Mouse (Mus musculus): ENCODE measurements around the gene Tnni2.
"Not testable (repeated sequence)": the region's sequence is repeated elsewhere in the genome, so short reads cannot be mapped to it uniquely, and the experiment has no call there.

Tnni2 gene

GRCm38 (mm10) chr7:142441585-142441984 lies at the start of gene Tnni2:
TSS of gene Tnni2 (plus strand) at chr7:142441808.
- DNase-seq (ENCODE audit: low read depth), result no peak

- DNase-seq (ENCODE audit: low read depth), result peak; percentile 77
Measured at GRCm38 (mm10) chr7:142393191-142393590, 48.4 kb upstream of the Tnni2 start.

- no peak for DNase-seq (ENCODE audit: low read depth)
Measured at GRCm38 (mm10) chr7:142394261-142395190, 47.1 kb upstream of the Tnni2 start.

DNA sequence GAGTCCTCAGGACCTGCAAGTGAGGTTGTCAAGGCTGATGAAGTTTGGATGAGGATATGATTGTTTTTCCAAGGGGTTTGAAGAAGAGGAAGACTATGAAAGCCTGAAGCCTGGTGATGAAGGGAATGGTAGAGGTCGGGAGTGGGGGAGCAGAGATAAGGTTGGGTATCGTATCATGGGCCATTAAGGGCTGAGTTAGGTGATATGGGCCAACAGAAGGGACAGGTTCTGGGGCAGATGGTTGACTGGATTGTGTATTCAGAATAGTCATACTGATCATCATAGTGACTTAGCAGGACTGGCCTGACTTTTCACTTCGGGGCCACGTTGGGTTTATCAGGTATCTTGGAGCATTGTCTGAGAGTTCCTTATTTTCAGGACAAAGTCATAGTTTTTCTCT lies 46.1 kb upstream of the Tnni2 start:
- DNase-seq (ENCODE audit: low read depth), result no peak

GRCm38 (mm10) chr7:142396611-142397010 lies 45.0 kb upstream of the Tnni2 start:
- DNase-seq (ENCODE audit: low read depth), result no peak

DNA sequence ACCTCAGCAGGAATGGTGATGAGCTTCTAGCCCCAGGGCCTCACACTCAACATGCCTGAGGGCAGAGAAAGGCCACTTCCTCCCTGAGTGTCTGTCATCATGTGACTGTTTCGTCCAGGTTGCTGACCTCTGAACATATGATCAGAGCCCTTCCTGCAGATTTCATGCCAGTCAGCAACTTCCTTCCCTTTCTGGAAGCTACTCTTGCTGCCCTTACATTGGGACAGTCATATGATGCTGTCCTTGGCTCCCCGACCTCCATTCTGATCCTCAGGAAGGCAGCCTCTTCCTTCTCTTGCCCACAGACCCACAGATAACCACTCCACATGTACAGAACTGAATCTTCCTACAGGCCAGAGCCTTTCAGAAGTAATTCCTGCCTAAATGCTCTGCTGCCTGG lies 43.6 kb upstream of the Tnni2 start:
- no peak for DNase-seq (ENCODE audit: low read depth)

DNA sequence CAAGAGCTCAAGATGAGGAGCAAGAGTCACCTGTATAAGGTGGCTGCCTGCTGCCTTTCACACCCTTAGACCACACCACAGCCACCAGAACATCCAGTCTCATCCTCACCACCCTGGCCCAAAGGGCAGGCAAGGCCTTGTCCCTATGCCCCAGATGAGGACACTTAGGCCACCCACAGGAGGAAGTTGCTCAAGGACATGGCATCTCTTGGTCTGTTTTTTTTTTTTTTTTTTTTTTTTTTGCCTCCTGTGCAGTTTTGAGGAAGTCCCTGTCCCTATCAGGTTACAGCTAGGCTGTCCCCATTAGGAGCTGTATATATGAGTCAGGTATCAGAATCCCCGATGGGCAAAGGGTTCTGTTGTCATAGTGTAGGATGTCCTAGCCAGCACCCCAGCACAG lies 42.4 kb upstream of the Tnni2 start:
- DNase-seq (ENCODE audit: low read depth), result no peak

DNA sequence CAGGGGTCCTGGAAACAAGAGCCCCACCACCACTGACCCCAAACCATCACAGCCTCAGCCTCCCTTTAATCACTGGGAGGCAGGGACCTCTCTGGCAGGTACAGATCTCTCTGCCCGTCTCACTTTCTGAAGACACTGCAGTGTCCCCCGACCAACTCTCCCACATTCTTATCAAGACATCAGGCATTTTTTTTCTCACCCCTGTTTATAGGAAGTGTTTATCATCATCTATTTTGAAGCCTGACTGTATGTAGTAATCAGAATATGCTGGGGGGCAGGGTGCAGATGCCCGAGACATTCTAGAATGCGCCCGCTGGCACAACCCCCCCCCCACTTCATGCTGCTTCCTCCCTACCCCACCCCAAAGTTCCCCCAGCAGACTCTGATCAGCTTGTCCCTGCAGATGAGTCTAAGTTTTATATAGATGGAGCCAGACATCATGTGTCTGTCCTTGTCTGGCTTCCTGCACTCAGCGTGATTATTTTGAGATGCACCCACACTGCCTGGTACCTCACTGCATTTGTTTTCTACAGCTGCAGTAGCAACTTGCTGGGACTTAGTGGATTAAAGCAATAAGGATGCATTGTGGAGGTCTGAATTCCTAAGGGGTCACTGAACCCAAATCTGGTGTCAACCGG lies 41.4 kb upstream of the Tnni2 start:
- DNase-seq (ENCODE audit: low read depth), result no peak

- no peak for DNase-seq (ENCODE audit: low read depth)
Measured at GRCm38 (mm10) chr7:142400750-142401142, 40.9 kb upstream of the Tnni2 start.

DNA sequence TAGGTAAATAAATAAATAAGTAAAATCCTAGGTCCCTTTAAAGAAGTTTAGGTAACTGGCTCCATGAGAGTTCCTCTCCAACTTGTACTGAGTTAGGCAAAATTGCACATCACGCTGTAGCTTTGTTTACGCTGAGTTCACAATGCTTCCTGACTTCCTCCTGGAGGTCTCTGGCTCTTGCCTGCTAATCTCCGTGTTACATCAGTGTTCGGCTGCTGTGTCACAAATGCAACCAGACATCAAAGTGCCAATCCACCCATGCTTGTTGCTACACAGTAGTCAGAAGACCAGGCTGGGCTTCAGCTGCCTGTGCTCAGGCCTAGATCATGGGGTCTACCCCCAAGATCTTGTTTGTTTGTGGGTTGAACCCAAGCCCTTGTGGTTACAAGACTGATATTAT lies 38.0 kb upstream of the Tnni2 start:
- no peak for DNase-seq (ENCODE audit: low read depth)

DNA sequence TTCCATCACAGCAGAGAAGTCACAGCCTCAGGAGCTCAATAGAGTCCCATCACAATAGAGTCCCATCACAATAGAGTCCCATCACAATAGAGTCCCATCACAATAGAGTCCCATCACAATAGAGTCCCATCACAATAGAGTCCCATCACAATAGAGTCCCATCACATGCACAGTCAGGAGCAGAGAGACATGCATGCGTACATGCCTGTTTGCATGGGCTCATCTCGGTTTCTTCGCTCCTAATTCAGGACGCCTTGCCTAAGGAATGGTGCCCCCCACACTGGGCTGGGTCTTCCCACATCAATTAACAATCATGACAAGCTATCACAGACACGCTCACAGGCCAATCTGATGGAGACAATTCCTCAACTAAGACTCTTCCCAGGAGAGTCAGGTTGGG lies 36.5 kb upstream of the Tnni2 start:
- not testable (repeated sequence) for DNase-seq (ENCODE audit: low read depth)

DNA sequence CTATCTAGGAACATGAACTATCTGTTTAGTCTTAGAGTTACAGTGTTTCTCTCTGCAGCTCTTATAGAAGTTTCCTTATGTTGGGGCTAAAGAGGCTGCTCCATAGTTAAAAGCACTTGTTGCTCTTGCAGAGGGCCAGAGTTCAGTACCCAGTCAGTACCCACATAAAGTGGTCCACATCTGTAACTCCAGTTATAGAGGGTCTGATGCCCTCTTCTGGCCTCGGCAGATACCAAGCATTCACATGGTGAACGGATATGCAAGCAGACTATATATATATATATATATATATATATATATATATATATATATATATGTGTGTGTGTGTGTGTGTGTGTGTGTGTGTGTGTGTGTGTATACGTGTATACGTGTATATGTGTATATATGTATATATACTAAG lies 33.7 kb upstream of the Tnni2 start:
- DNase-seq (ENCODE audit: low read depth), result no peak

GRCm38 (mm10) chr7:142408686-142409085 lies 32.9 kb upstream of the Tnni2 start:
- no peak for DNase-seq (ENCODE audit: low read depth)

DNA sequence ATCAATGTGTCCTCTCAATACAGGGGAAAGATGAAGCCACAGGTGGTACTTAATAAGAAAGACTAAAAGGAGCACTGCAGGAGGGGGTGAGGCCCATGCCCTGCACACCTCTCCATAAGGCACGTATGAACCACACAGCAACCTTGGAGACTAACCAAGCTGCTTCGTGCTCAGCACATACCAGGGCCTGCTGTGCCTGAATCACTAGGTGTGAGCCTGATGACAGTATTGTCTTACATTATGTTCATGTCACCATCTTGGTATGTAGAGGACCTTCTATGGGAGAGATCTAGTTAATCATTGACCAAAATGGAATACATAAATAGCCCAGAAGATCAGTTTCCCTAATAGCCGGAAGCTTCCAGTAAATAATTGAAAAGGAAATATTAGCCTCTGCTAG lies 32.0 kb upstream of the Tnni2 start:
- DNase-seq (ENCODE audit: low read depth), result no peak

- no peak for DNase-seq (ENCODE audit: low read depth)
Measured at GRCm38 (mm10) chr7:142413285-142413684, 28.3 kb upstream of the Tnni2 start.

GRCm38 (mm10) chr7:142415314-142415713 lies 26.3 kb upstream of the Tnni2 start:
- no peak for DNase-seq (ENCODE audit: low read depth)

DNA sequence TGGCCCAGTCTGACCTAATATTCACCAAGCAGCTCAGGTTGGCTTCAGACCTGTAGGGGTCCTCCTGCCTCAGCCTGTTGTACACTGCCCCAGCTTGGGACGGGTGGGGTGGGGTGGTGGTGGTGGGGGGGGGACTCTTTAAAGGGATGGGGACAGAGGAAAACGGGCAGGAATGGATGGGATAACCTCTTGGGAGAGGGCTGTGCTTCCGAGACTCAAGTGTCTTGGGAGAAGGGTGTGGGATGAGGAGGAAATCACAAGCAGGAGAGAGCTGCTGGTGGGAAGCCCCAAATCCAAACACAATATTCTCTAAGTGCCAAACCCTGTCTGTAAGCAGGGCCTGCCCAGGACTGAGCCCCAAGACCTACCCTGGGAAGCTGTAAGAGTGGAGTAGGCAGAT lies 25.4 kb upstream of the Tnni2 start:
- DNase-seq (ENCODE audit: low read depth), result no peak

DNA sequence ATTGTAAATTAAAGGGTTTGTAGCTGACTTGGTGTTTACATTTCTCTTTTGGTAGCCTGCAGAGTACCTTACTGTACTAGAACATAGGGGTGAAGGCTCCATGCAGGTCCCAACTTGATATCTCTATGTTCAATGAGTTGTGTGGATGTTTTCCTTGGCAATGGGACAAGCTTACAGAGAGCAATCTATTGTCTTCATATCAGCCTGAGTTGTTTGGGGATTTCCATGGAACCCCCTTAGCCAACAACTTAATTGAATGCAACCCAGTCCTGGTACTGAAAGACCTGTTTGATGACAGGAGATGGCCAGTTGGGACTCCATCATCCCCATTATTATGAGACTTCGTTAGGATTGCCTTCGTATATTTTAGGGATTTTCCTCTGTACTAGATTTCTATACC lies 23.6 kb upstream of the Tnni2 start:
- no peak for DNase-seq (ENCODE audit: low read depth)

DNA sequence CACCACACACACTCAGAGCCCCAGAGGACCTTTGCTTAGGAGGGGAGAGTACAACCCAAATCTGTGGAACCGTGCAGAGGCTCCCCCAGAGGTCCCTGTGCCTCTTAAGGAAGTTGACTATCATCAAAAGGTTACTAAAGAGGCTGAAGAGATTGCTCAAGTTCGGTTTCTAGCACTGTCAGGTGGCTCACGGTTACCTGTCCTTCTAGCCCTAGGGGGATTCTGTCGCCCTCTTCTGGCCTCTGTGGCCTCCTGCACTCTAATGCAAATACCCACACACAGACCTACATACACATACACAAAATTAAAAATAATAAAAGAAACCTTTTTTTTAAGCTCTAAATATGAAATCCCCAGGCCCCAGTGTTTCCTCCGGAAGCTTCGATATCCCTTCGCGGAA lies 22.9 kb upstream of the Tnni2 start:
- DNase-seq (ENCODE audit: low read depth), result no peak

GRCm38 (mm10) chr7:142419887-142420286 lies 21.7 kb upstream of the Tnni2 start:
- no peak for DNase-seq (ENCODE audit: low read depth)

DNA sequence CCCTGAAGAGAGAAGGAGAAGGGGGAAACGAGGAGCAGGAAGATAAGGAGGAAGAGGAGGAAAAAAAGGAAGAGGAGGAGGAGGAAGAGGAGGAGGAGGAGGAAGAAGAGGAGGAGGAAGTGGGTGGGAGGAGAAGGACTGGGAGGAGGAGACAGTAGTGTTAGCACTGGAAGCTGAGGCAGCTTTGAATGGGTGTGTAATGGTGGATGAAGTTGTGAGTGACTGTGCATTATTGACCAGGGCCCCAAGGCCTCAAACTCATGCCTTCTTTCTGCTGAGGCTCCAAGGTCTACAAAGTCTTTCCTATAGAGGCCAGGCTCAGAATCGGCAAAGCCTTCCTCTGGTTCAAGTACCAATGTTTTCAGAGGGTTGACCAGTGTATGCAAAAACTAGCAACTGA lies 19.8 kb upstream of the Tnni2 start:
- DNase-seq (ENCODE audit: low read depth), result no peak

DNA sequence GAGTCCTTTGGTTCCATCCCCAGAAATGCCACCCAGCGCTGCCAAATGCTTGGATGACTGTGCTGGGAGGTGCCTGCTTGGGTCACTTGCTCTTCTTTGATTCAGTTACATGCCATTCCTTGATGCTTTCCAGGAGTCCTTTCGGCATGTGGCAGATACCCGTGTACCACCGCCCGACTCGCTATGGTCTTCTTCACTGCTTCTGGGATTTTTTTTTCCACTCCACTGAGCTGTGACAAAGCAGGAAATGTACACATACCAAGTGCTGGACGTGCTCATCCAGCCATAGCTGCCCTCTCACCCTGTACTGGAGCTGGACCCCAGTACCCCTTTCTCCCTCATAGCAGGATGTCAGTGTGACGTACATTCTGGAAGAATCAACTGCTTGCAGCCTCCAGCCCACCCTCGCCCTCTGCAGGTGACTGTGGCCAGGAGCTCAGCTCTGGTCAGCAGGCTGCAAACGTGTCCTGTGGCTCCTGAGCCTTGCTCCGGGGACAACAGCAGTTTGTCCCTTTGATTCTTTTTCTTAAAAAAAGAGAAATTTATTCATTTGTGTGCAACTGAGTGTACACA lies 15.9 kb upstream of the Tnni2 start:
- DNase-seq (ENCODE audit: low read depth), result no peak

- DNase-seq (ENCODE audit: low read depth), result peak; percentile 41
Measured at GRCm38 (mm10) chr7:142428213-142428612, 13.4 kb upstream of the Tnni2 start.
